8 mouse cellular contexts compared by ENCODE assay signal in genomic region chr17:34034064-34034463, GRCm38 (mm10). TPM values are rescaled to one million over a fixed set of nuclear protein-coding genes. Genes with fewer than 3 reads are reported as not detected.
DNase-seq lines count a peak whose midpoint lies in the region; ATAC-seq lines count a peak whose summit lies in the region.

No protein-coding gene starts in this region.

- ATAC-seq in frontal cortex, adult (ENCODE audit: low TSS enrichment), result no peak
- ATAC-seq in erythroblast, adult 5-6 weeks (replicated peaks; ENCODE audit: low FRiP score, poor library complexity, severe bottlenecking), result peak; percentile 36; the same call in 1 of the 2 replicates

- DNase-seq in frontal cortex, postnatal 10 days (ENCODE audit: low spot score in 2 of 2), result peak; percentile 49 to 54
- DNase-seq in 416B (ENCODE audit: low read depth), result peak; percentile 78
- peak; percentile 84 for DNase-seq in adrenal gland, postnatal 14 days
- peak; percentile 76 for DNase-seq in kidney, postnatal 10 days
- peak; percentile 71 for DNase-seq in lung, postnatal 36 days
- DNase-seq in spleen, postnatal 4 days (ENCODE audit: low spot score in 2 of 2), result peak; percentile 80 to 95

RNA-seq across cellular contexts. Expression of gene Rxrb, which starts 2.5 kb away (rescaled TPM):
- 54.5 and 66.6 TPM in 2 replicates for total RNA-seq in adrenal gland, postnatal 14 days (2021)
- 7.1 and 8.3 TPM in 2 replicates for total RNA-seq in erythroblast, adult 5-6 weeks (2015; ENCODE audit: low replicate concordance)
- 10.7 and 12.0 TPM in 2 replicates for total RNA-seq in erythroblast, adult 5-6 weeks (2017; ENCODE audit: low replicate concordance)

RNA-seq across cellular contexts. Expression of gene Slc39a7, which starts 2.6 kb away (rescaled TPM):
- 127 and 161 TPM in 2 replicates for total RNA-seq in adrenal gland, postnatal 14 days (2021)
- total RNA-seq in erythroblast, adult 5-6 weeks (2015; ENCODE audit: low replicate concordance), result not detected in 2 replicates
- total RNA-seq in erythroblast, adult 5-6 weeks (2017; ENCODE audit: low replicate concordance), result 11.5 and 16.6 TPM in 2 replicates

RNA-seq across cellular contexts. Expression of gene Col11a2, which starts 5.2 kb away (rescaled TPM):
- 1.1 and 2.6 TPM in 2 replicates for total RNA-seq in adrenal gland, postnatal 14 days (2021)
- 1.3 TPM in 1 of 2 replicates, not detected in the other for total RNA-seq in erythroblast, adult 5-6 weeks (2015; ENCODE audit: low replicate concordance)
- 4.3 and 7.0 TPM in 2 replicates for total RNA-seq in erythroblast, adult 5-6 weeks (2017; ENCODE audit: low replicate concordance)

RNA-seq across cellular contexts. Expression of gene H2-Ke6, which starts 6.2 kb away (rescaled TPM):
- 207 and 212 TPM in 2 replicates for total RNA-seq in adrenal gland, postnatal 14 days (2021)
- total RNA-seq in erythroblast, adult 5-6 weeks (2015; ENCODE audit: low replicate concordance), result 26.5 and 50.7 TPM in 2 replicates
- 15.0 and 17.8 TPM in 2 replicates for total RNA-seq in erythroblast, adult 5-6 weeks (2017; ENCODE audit: low replicate concordance)

RNA-seq across cellular contexts. Expression of gene Ring1, which starts 9.6 kb away (rescaled TPM):
- total RNA-seq in adrenal gland, postnatal 14 days (2021), result 36.6 and 42.5 TPM in 2 replicates
- 1.9 and 9.2 TPM in 2 replicates for total RNA-seq in erythroblast, adult 5-6 weeks (2015; ENCODE audit: low replicate concordance)
- 2.0 and 2.8 TPM in 2 replicates for total RNA-seq in erythroblast, adult 5-6 weeks (2017; ENCODE audit: low replicate concordance)
